Mouse (Mus musculus): ENCODE results near the gene Cyb561a3.

DNA sequence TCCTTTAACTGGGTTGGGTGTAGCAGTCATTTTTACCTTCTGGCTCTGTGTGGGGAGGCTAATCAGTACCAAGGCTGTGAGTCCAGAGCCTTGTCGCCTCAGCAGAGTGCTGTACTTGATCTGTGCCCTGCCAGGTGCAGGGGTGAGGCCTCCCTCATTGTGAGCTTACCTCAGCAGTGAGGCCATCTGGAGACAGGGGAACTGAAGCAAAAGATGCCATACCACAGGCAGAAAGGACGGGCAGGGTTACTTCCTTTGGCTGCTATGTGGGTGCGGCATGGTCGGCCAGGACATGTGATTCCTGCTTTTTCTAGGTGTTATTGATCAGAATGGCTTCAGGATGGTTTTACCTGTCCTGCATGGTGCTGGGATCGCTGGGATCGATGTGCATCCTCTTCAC is 5.0 kb downstream of the Cyb561a3 start:
- TF ChIP-seq CTCF (IDR thresholded peaks at IDR 0.05; ENCODE audit: extremely low read depth, insufficient read depth, insufficient read length, insufficient replicate concordance), result no peak
- peak; percentile 10; the same call in 1 of the 2 replicates for TF ChIP-seq POLR2A (IDR thresholded peaks at IDR 0.05; ENCODE audit: low read depth, low read length)

Measured in spleen, adult 2 months (tissue).